Mouse (Mus musculus): ENCODE data around the gene Poc1b. TPM values are rescaled to one million over a fixed set of nuclear protein-coding genes. Genes with fewer than 3 reads are reported as not detected.

Poc1b gene
- polyA plus RNA-seq, 1 experiment from 2014 or later = 28.9 TPM

DNA sequence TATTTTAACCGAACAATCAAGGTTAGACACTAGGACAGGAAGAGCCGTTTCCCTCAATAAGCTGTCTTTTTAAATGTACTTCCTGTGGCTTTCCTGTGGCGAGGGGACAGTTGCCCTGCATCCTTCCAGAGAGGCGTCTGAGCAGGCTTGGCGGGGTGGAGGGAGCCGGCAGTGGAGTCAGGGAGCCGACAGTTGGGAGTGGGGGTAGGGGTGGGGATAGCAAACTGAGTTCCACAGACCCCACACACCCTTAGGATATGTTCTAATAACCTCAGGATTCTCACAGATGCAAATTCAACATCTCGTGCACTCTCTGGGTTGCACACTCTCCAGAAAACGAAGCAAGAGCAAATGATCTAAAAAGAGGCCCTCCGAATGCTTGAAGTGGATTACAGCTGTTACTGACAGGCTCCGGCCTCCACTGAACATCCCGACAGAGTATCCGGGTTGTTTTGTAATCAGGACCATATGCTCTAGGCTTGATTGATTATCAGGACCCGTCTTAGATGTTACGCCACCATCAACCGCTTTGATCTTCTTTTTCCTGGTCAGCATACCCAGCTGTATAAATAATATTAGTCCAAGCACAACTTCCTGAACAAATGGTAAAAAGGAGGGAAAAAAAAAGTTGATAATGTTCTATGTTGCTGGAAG lies 122.3 kb downstream of the Poc1b start:
- WGBS = 5% methylated on average over 16 of the region's 16 CpGs
- Histone ChIP-seq H3K4me3 (ENCODE audit: low read length) (no peak overlapping the region), H3K9ac (ENCODE audit: low read depth, low read length) (no peak overlapping the region; the same call in 1 of the 2 replicates), H3K4me1 (ENCODE audit: control insufficient read depth, insufficient read depth, low read length) (peaks cover 15% of the 10 kb centered on the region), H3K36me3 (ENCODE audit: control insufficient read depth, insufficient read depth, low read length) (no peaks in the 10 kb centered on the region), H3K9me3 (ENCODE audit: control insufficient read depth, low read length) (no peaks in the 10 kb centered on the region), H3K27ac (ENCODE audit: low read depth, low read length) (peak overlapping the region; percentile 79; the same call in 1 of the 2 replicates), H3K4me2 (replicated peaks; ENCODE audit: low read depth, low read length) (peak overlapping the region; percentile 9), H3K27me3 (ENCODE audit: control insufficient read depth, insufficient read depth, low read length) (no peaks in the 10 kb centered on the region)
- ATAC-seq (ENCODE audit: low FRiP score, low TSS enrichment) = peak; percentile 75

DNA sequence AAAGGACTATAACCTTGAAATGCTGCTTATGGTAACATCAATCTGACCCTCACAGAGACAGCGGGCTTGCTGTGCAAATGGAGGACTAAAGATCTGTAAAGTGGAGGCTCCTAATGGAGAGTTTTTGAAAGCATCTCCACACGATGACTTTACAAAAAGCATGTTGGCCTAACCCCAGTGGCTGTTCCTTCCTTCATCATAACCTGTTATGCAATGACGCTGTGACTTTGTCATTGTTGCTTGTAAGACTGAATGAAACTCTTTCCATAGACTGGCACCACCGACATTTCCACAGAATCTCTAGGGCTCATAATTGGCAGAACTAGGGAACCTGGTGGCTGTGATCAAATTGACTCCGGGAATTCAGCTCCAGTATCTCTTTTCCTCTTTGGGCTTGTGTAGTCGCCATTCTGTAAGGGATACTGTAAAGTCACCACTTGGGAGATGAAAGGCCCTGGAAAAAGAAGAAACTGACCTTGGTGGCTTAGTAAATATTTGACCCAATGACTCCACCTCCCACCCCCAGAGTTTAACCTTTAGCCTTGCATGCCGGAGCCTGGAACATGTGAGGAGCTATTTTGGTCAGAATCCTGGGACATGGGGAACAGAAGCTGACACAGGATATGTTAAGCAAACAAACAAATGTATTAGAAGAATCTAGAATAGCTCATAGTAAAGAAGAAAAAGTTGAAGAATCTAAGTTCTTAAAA lies 125.8 kb downstream of the Poc1b start:
- ATAC-seq (ENCODE audit: low FRiP score, low TSS enrichment) = no peak
- no peaks in the 10 kb centered on the region for H3K36me3 ChIP-seq (ENCODE audit: control insufficient read depth, insufficient read depth, low read length)
- 58% methylated on average over 7 of the region's 7 CpGs for WGBS
- no peak overlapping the region for H3K9ac ChIP-seq (ENCODE audit: low read depth, low read length)
- no peak overlapping the region for H3K4me2 ChIP-seq (replicated peaks; ENCODE audit: low read depth, low read length)
- peaks cover 15% of the 10 kb centered on the region for H3K4me1 ChIP-seq (ENCODE audit: control insufficient read depth, insufficient read depth, low read length)
- no peak overlapping the region for H3K4me3 ChIP-seq (ENCODE audit: low read length)
- H3K9me3 ChIP-seq (ENCODE audit: control insufficient read depth, low read length) = no peaks in the 10 kb centered on the region
- H3K27ac ChIP-seq (ENCODE audit: low read depth, low read length) = no peak overlapping the region
- H3K27me3 ChIP-seq (ENCODE audit: control insufficient read depth, insufficient read depth, low read length) = no peaks in the 10 kb centered on the region

DNA sequence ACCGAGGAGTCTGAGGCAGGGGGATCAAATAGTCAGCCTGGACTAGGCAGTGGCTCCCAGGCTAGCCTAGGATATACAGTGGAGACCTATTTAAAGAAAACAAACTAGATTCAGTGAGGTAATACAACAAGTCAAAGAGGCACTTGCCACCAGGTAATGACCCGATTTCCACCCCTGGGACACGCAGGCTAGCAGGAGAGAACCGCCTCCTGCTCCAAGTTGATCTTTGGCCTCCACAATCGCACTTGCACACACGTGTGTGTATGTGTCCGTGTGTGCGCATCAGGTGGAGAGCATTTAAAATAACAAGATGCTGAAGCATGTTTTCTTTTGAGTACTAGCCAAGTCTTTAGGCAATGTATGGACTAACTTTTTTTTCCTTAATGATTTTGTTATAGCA lies 127.5 kb downstream of the Poc1b start:
- H3K4me2 ChIP-seq (replicated peaks; ENCODE audit: low read depth, low read length) = no peak overlapping the region
- no peaks in the 10 kb centered on the region for H3K27me3 ChIP-seq (ENCODE audit: control insufficient read depth, insufficient read depth, low read length)
- H3K36me3 ChIP-seq (ENCODE audit: control insufficient read depth, insufficient read depth, low read length) = no peaks in the 10 kb centered on the region
- WGBS = 84% methylated on average over 8 of the region's 8 CpGs
- no peaks in the 10 kb centered on the region for H3K9me3 ChIP-seq (ENCODE audit: control insufficient read depth, low read length)
- ATAC-seq (ENCODE audit: low FRiP score, low TSS enrichment) = no peak
- H3K27ac ChIP-seq (ENCODE audit: low read depth, low read length) = no peak overlapping the region
- no peak overlapping the region for H3K9ac ChIP-seq (ENCODE audit: low read depth, low read length)
- no peaks in the 10 kb centered on the region; the same call in 1 of the 2 replicates for H3K4me1 ChIP-seq (ENCODE audit: control insufficient read depth, insufficient read depth, low read length)
- no peak overlapping the region for H3K4me3 ChIP-seq (ENCODE audit: low read length)

DNA sequence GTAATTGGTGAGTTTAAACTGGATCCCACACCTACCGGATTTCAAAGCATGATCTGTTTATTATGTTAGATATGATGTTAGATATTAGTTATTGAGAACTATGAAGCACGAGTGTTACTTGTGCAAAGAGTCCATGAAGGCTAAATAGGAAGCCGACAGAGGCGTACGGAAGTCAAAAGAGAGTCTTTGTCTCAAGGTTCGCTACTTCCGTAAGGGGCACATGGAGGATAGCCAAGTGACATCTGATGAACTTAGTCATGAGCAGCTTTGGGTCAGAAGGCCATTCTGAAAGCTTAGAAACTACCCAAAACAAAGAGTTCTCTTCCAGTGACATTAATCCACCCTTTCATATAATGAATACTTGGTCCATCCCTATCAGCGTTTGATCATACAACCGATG lies 128.2 kb downstream of the Poc1b start:
- Histone ChIP-seq H3K36me3 (ENCODE audit: control insufficient read depth, insufficient read depth, low read length) (no peaks in the 10 kb centered on the region), H3K27me3 (ENCODE audit: control insufficient read depth, insufficient read depth, low read length) (no peaks in the 10 kb centered on the region), H3K9me3 (ENCODE audit: control insufficient read depth, low read length) (no peaks in the 10 kb centered on the region), H3K27ac (ENCODE audit: low read depth, low read length) (no peak overlapping the region), H3K4me2 (replicated peaks; ENCODE audit: low read depth, low read length) (no peak overlapping the region), H3K4me3 (ENCODE audit: low read length) (no peak overlapping the region), H3K4me1 (ENCODE audit: control insufficient read depth, insufficient read depth, low read length) (no peaks in the 10 kb centered on the region), H3K9ac (ENCODE audit: low read depth, low read length) (no peak overlapping the region)
- 97% methylated on average over 9 of the region's 9 CpGs for WGBS
- ATAC-seq (ENCODE audit: low FRiP score, low TSS enrichment) = no peak

DNA sequence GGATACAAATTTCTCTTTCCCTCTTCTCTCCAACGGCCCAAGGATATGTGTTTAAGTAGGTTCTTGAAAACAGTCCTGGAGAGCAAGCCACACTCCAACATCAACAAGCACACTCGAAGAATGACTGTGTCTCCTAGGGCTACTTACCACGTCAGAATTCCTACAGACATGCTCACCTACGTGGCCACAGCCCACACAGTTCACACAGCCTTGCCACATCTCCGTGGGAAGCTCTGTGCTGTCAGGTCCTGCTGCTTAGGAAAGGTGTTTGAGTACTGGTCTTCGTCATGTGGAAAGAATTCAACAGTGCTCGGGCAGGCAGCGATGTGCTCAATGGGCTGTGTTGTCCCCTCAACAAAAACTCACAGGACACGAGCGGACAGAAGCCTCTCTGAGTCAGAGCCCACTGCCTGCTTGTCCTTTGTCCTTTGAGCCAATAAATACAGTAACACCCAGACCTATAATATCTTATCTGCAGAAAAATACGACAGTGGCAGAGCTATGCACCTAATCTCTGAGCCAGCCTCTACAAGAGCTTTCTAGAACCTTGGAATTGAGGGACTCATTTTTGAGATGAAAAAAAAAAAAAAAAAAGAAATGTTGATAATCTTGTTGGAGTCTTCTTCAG lies 130.5 kb downstream of the Poc1b start:
- WGBS = 57% methylated on average over 11 of the region's 11 CpGs
- Histone ChIP-seq H3K27ac (ENCODE audit: low read depth, low read length) (no peak overlapping the region), H3K4me2 (replicated peaks; ENCODE audit: low read depth, low read length) (no peak overlapping the region), H3K36me3 (ENCODE audit: control insufficient read depth, insufficient read depth, low read length) (no peaks in the 10 kb centered on the region), H3K9ac (ENCODE audit: low read depth, low read length) (no peak overlapping the region), H3K27me3 (ENCODE audit: control insufficient read depth, insufficient read depth, low read length) (no peaks in the 10 kb centered on the region), H3K4me1 (ENCODE audit: control insufficient read depth, insufficient read depth, low read length) (0 out of 2 replicates have a peak, but pooled peaks cover 7% of the 10 kb centered on the region), H3K4me3 (ENCODE audit: low read length) (no peak overlapping the region), H3K9me3 (ENCODE audit: control insufficient read depth, low read length) (no peaks in the 10 kb centered on the region)
- no peak for ATAC-seq (ENCODE audit: low FRiP score, low TSS enrichment)

DNA sequence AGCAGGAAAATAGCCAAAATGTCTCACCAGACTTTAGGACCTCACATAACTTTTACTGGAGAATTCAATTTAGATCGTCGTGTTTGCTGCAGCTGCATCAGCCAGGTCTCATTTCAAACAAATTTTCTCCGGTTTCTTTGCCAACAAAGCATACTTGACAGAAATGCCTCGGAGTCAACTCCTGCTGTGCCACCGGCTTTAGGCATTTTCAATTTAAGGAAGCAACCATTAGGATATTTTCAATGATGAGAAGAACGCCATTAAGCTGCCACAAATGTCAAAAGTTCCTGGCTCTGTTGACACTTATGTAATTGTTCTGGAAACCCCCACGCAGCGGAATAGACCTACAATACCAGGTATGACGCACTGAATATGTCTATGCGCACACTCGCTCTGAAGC lies 131.7 kb downstream of the Poc1b start:
- no peaks in the 10 kb centered on the region for H3K9me3 ChIP-seq (ENCODE audit: control insufficient read depth, low read length)
- ATAC-seq (ENCODE audit: low FRiP score, low TSS enrichment) = no peak
- H3K9ac ChIP-seq (ENCODE audit: low read depth, low read length) = no peak overlapping the region
- H3K27ac ChIP-seq (ENCODE audit: low read depth, low read length) = no peak overlapping the region
- H3K36me3 ChIP-seq (ENCODE audit: control insufficient read depth, insufficient read depth, low read length) = no peaks in the 10 kb centered on the region
- no peak overlapping the region for H3K4me3 ChIP-seq (ENCODE audit: low read length)
- H3K4me1 ChIP-seq (ENCODE audit: control insufficient read depth, insufficient read depth, low read length) = 0 out of 2 replicates have a peak, but pooled peaks cover 7% of the 10 kb centered on the region
- no peak overlapping the region for H3K4me2 ChIP-seq (replicated peaks; ENCODE audit: low read depth, low read length)
- 80% methylated on average over 11 of the region's 11 CpGs for WGBS
- no peaks in the 10 kb centered on the region for H3K27me3 ChIP-seq (ENCODE audit: control insufficient read depth, insufficient read depth, low read length)

DNA sequence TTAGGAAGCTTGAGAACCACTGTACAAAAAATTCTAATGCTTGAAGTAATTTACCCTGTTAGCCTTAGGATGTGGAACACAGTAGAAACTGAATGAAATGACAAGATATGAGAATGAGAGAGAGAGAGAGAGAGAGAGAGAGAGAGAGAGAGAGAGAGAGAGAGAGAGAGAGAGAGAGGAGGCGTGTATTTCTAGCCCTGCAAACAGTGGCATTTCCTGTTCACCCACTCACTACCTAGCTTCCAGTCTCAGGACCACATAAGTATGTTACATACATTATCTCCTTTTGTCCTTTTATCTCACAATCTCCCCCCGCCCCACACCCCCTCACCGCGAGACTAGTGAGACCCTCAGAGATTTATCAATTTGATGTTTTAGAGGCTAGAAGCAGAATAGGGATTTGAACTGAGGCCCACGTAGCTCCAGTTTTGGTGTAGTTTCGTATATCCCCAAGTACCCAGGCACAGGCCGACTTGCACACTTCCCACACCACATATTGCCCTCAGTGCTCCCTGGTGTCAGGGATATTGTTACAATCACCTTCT lies 134.5 kb downstream of the Poc1b start:
- H3K4me3 ChIP-seq (ENCODE audit: low read length) = no peak overlapping the region
- no peak for ATAC-seq (ENCODE audit: low FRiP score, low TSS enrichment)
- H3K36me3 ChIP-seq (ENCODE audit: control insufficient read depth, insufficient read depth, low read length) = no peaks in the 10 kb centered on the region
- H3K27ac ChIP-seq (ENCODE audit: low read depth, low read length) = no peak overlapping the region
- H3K27me3 ChIP-seq (ENCODE audit: control insufficient read depth, insufficient read depth, low read length) = no peaks in the 10 kb centered on the region
- H3K4me2 ChIP-seq (replicated peaks; ENCODE audit: low read depth, low read length) = no peak overlapping the region
- peaks cover 15% of the 10 kb centered on the region; the same call in 1 of the 2 replicates for H3K4me1 ChIP-seq (ENCODE audit: control insufficient read depth, insufficient read depth, low read length)
- H3K9ac ChIP-seq (ENCODE audit: low read depth, low read length) = no peak overlapping the region
- H3K9me3 ChIP-seq (ENCODE audit: control insufficient read depth, low read length) = no peaks in the 10 kb centered on the region
- 80% methylated on average over 7 of the region's 7 CpGs for WGBS

DNA sequence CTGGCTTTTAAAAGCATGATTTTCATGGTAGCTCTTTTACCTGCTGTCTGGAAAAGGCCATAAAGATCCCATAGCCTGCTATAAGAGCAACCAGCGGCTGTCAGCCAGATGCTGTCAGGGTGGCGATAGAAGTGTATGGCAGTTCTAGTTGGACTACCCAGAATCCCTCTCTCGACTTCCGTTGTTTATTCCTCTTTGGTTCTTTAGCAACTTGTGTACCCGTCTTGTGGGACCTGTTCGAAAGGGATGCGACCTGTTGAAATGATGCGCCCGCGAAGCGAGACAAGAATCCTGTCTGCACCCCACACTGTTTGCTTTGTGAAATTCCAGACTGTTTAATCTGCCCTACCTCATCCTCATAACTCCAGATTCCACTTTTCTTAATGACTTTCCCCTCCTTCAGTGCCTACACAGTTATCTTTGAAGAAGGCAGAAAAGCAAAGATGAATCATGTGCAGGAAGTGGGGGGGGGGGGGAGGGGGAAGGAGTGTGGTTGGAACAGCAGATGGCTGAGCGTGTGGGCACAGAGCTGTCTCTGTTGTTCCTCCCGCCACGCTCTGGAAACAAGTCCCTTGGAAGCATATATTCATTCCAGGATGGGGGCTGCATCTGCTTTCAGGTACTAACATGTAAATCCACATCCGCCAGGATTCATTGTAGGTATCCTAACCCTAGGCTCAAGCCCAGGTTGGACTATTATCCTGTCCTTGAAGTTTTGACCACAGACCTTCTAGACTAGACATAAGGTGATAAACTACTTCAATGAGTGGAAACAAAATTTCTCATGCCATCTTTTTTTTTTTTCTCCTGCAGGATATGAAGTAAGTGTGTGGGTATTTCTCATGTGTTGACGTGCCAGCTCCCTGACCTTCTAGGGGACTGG lies 135.2 kb downstream of the Poc1b start:
- whole genome bisulfite sequencing = 57% methylated on average over 16 of the region's 16 CpGs
- Histone ChIP-seq H3K27me3 (ENCODE audit: control insufficient read depth, insufficient read depth, low read length) (no peaks in the 10 kb centered on the region), H3K4me2 (replicated peaks; ENCODE audit: low read depth, low read length) (no peak overlapping the region), H3K4me1 (ENCODE audit: control insufficient read depth, insufficient read depth, low read length) (peaks cover 15% of the 10 kb centered on the region; the same call in 1 of the 2 replicates), H3K27ac (ENCODE audit: low read depth, low read length) (no peak overlapping the region), H3K9ac (ENCODE audit: low read depth, low read length) (no peak overlapping the region), H3K4me3 (ENCODE audit: low read length) (no peak overlapping the region), H3K9me3 (ENCODE audit: control insufficient read depth, low read length) (no peaks in the 10 kb centered on the region), H3K36me3 (ENCODE audit: control insufficient read depth, insufficient read depth, low read length) (no peaks in the 10 kb centered on the region)
- no peak for ATAC-seq (ENCODE audit: low FRiP score, low TSS enrichment)
